Mouse (Mus musculus) kidney, adult 10 weeks (tissue): ENCODE results near the gene Ren1. TPM values are rescaled to one million over a fixed set of nuclear protein-coding genes. Genes with fewer than 3 reads are reported as not detected.

Source experiments
- polyA plus RNA-seq: library from polyadenylated mRNA; stranded (reverse); fragments of 350-450 nt; fragmentation: Illumina TruSeq; extraction: RNeasy Lipid Tissue Mini Kit (QIAGEN cat#74804); gene quantifications from one replicate; pipeline ENCODE4 v1.2.3, GENCODE M21; 2014; ENCODE audit warnings: low read depth, low replicate concordance

Ren1 gene
- polyA plus RNA-seq, result 2.1 TPM

DNA sequence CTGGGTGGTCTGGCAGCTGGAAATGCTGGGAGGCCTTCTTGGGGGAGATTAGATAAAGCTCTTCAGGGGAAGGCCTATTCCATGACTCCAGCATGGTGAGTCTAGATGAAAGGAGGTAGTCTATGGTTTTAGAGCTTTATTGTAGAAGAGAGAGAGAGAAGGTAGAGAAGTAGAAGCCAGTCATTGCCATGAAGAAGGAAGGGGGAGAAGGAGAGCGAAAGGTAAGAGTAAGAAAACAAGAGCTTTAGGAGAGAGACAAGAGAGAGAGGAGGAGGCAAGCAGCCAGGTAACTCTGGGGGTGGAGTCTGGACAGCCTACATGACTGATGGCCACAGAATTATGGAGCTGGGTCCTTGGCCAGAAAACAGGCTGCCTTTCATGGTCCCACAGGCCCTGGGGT, at the start of gene Ren1:
Gene Ren1 (plus strand): TSS at position 301 of the 400 bp plus-strand sequence.

GRCm38 (mm10) chr1:133309652-133310267, 40.5 kb upstream of the Ren1 start, which contains the start of gene Golt1a:
Golt1a (plus strand) TSS chr1:133309800.

GRCm38 (mm10) chr1:133321267-133321925, 28.9 kb upstream of the Ren1 start, which contains the start of gene Kiss1:
Kiss1 (plus strand) TSS chr1:133321875.

DNA sequence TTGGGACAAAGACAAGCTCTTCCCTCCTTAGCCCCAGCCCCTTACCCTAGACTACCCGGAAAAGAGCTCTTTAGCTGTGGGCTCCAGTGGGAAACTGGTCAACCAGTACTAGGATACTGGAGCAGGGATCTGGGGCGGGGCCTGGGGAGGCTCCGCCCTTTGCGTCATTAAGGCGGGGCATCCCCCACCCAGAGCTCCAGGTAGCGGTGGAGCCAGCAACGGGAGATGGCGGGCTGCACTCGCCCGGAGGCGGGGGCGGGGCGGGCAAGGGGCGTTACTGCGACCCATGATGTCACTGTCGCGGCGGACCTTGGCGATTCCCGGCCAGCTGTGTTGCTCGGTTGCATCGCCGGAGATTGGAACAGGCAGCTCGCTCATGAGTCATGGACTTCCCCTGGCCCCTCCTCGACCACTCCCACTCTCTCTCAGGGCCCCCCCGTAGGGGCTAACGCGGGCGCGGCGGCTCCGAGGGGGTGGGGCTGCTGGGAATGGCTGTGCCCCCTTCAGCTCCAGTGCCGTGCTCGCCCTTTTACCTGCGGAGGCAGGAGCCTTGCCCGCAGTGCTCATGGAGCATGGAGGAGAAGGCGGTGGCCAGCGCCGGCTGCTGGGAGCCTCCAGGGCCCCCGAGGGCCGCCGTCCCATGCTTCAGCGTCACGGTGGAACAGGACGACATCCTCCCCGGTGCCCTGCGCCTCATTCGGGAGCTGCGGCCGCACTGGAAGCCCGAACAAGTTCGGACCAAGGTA, 13.1 kb downstream of the Ren1 start, which contains the start of gene Etnk2:
Gene Etnk2 (plus strand): TSS at position 297 of the 746 bp plus-strand sequence.

Other genes with a start within 250 kb of the Ren1 start
- 74.5 TPM for gene Ppp1r15b, start 219.4 kb upstream of the Ren1 start, polyA plus RNA-seq
- 18.7 TPM for gene Plekha6, start 186.3 kb upstream of the Ren1 start, polyA plus RNA-seq
- gene Golt1a, start 40.7 kb upstream of the Ren1 start, polyA plus RNA-seq, result 3.4 TPM
- gene Kiss1, start 28.6 kb upstream of the Ren1 start, polyA plus RNA-seq, result not detected
- 2.6 TPM for gene Etnk2, start 13.1 kb downstream of the Ren1 start, polyA plus RNA-seq
- gene Sox13, start 73.9 kb downstream of the Ren1 start, polyA plus RNA-seq, result 2.2 TPM